Mouse (Mus musculus) kidney, embryonic 16.5 days (tissue): ENCODE measurements around the gene Tbc1d1. TPM values are rescaled to one million over a fixed set of nuclear protein-coding genes. Genes with fewer than 3 reads are reported as not detected.
A peak's percentile ranks its signal among the peaks of the same experiment; 100 is the strongest.

ENCODE experiments used
- ATAC-seq: fragments of 200-750 bp; cut with Nextera tagmentation; 2 replicates; pipeline ENCODE4 v1.8.0; 2017; ENCODE audit warnings: moderate TSS enrichment; ENCODE audit not compliant: low FRiP score, low TSS enrichment
- H3K27ac ChIP-seq: fragments of 300-500 bp; sonication (generic); 2 replicates; pipeline ENCODE4 v1.5.1; 2014; ENCODE audit warnings: low read length
- H3K27me3 ChIP-seq: fragments of 300-500 bp; sonication (generic); 2 replicates; pipeline ENCODE4 v1.6.1; 2014; ENCODE audit warnings: low read length, control low read depth, mixed read lengths; ENCODE audit not compliant: insufficient read depth
- H3K36me3 ChIP-seq: fragments of 300-500 bp; sonication (generic); 2 replicates; pipeline ENCODE4 v1.6.1; 2014; ENCODE audit warnings: low read length, control low read depth, mixed read lengths; ENCODE audit not compliant: insufficient read depth
- H3K4me1 ChIP-seq: fragments of 300-500 bp; sonication (generic); 2 replicates; pipeline ENCODE4 v1.6.1; 2014; ENCODE audit warnings: low read length, control low read depth, mixed read lengths; ENCODE audit not compliant: insufficient read depth
- H3K4me2 ChIP-seq: fragments of 300-500 bp; sonication (generic); replicated peaks from 2 replicates; pipeline ENCODE4 v1.6.1; 2014; ENCODE audit warnings: low read depth, low read length
- H3K4me3 ChIP-seq: fragments of 300-500 bp; sonication (generic); 2 replicates; pipeline ENCODE4 v1.5.1; 2014; ENCODE audit warnings: mild to moderate bottlenecking, low read length
- H3K9ac ChIP-seq: fragments of 300-500 bp; sonication (generic); replicated peaks from 2 replicates; pipeline ENCODE4 v1.6.1; 2014; ENCODE audit warnings: low read length
- H3K9me3 ChIP-seq: fragments of 300-500 bp; sonication (generic); 2 replicates; pipeline ENCODE4 v1.6.1; 2016; ENCODE audit warnings: low read length, control low read depth
- WGBS: fragments of 180-500 bp; shearing (Covaris S2); extraction: QIAGEN DNeasy Blood & Tissue Kit; methylation state at CpG from one replicate; pipeline ENCODE4 v1.1.7; 2014; 5-methylcytosine and 5-hydroxymethylcytosine counted together
- polyA plus RNA-seq: library from polyadenylated mRNA; unstranded; fragments of >200 nt; fragmentation: Nextera tagmentation; extraction: Ambion mirVana; gene quantifications from 2 replicates; pipeline ENCODE4 v1.2.1, GENCODE M21; 2015

Gene Tbc1d1
- polyA plus RNA-seq, 1 experiment from 2014 or later = 39.5 TPM

DNA sequence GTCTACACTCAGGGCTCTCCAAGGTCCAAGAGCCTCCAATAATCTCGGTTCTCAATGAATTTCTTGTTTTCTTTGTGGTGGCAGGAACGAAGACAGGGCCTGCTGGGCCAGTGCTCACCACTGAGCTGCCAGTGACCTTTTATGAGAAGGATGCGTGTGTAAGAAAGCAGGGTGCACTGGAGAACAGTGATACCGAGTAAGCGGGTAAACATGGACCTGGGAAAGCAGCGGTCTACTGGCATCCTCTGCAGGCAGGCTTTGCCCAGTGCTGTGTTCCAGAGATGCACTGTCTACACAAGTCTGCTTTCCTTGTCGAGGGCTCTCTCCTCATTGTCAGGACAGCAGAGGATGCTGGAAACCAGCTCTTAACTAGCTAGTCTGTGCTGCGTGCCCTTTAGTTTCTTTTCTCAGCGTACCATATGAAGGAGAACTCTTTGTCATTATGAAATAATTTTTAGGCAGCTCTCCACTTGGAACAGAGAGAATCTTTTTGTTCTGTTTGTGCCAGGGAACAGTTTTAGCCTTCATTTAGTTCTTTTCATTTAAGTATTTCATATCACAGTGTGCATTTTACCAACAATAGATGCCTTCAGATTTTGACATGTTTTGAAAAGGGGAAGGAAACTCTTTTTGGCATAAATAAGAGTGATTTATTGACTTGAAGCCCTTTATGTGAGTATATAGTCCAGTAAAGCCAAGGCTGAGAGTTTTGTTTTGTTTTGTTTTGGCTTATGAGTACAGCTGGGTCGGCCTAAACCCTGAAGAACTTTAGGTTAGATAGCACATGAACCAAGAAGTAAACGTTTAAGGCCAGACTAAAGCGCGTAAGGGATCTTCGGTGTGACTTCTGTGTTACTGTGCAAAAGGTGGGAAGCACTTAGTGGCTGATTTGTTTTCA lies 132.2 kb downstream of the Tbc1d1 start:
- WGBS = 79% methylated on average over 14 of the region's 14 CpGs
- Histone ChIP-seq H3K36me3 (peaks cover 12% of the 10 kb centered on the region; the same call in 1 of the 2 replicates), H3K4me2 (no peak overlapping the region), H3K27ac (peak overlapping the region; percentile 39; the same call in 1 of the 2 replicates), H3K9me3 (no peaks in the 10 kb centered on the region), H3K4me1 (peaks cover 28% of the 10 kb centered on the region), H3K9ac (no peak overlapping the region), H3K4me3 (no peak overlapping the region), H3K27me3 (no peaks in the 10 kb centered on the region)
- ATAC-seq = no peak

DNA sequence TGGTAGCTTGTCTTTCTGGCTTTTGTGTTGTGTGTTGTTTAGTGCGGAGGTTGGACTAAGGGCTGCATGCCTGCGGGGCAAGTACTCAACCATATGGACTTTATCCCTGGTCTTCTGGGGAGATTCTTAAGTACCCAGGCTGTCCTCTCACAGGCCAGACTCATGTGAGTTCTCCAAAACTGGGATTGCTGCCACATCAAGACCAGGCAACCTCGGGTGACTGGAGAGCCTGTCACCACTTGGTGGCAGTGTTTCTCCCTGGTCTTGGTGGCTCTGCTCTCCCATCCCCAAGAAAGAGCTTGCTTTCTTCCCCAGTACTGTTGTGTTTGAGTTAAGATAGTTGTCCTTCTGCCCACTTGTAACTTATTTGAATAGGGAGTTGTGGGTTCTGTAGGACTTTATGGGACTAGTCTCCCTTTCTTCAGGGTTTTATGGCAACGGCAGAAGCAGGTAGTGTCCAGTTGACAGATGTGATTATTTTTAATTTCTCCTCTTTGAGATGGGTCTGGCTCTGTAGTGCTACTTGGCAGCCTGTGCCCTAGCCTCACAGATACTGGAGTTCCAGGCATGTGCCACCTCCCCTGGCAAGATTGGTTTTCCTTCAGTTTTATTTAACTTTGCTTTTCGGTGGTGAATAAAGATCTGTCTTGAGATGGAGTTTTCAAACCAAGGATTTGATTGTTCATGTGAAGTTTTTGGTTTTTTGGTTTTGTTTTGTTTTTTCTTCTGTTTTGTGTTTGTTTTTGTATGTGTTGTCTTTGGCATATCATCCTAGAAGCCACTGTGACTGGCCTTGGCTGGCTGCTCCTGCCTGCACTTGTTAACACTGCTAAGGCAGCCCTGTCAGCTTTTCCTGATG lies 133.3 kb downstream of the Tbc1d1 start:
- peak; percentile 68 for ATAC-seq
- Histone ChIP-seq H3K27ac (peak overlapping the region; percentile 65; the same call in 1 of the 2 replicates), H3K9me3 (no peaks in the 10 kb centered on the region), H3K27me3 (no peaks in the 10 kb centered on the region), H3K9ac (peak overlapping the region; percentile 25), H3K4me3 (no peak overlapping the region), H3K4me2 (no peak overlapping the region), H3K36me3 (peaks cover 9% of the 10 kb centered on the region; the same call in 1 of the 2 replicates), H3K4me1 (peaks cover 28% of the 10 kb centered on the region)
- WGBS = 55% methylated on average over 5 of the region's 5 CpGs

GRCm38 (mm10) chr5:64290061-64290345 lies 133.9 kb downstream of the Tbc1d1 start:
- H3K27ac ChIP-seq = no peak overlapping the region; the same call in 1 of the 2 replicates

DNA sequence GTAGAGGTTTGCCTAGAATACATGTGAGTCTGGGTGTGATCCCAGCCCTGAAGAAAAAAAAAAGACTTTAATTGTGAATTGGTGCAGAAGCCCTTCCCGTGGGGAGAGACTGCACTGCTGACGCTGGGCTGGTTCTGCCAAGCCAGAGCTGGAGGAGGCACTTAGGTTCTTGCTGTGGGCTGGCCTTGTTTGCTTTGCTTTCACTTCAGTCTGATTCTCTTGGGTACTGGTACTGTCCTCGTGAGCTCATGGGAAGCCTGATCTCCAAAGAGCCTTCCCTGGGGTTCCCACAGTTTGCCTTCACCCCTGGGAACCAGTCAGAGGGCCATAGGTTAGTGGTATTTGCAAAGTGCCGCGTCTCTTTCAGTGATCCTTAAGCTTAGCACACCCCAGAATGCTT lies 135.6 kb downstream of the Tbc1d1 start:
- H3K4me1 ChIP-seq = peaks cover 28% of the 10 kb centered on the region
- H3K36me3 ChIP-seq = peaks cover 12% of the 10 kb centered on the region
- WGBS = 77% methylated on average over 5 of the region's 5 CpGs
- no peaks in the 10 kb centered on the region for H3K27me3 ChIP-seq
- H3K4me2 ChIP-seq = no peak overlapping the region
- H3K4me3 ChIP-seq = no peak overlapping the region
- no peaks in the 10 kb centered on the region for H3K9me3 ChIP-seq
- no peak for ATAC-seq
- no peak overlapping the region for H3K27ac ChIP-seq
- no peak overlapping the region for H3K9ac ChIP-seq

More at GRCm38 (mm10) chr5:64290061-64290345, 133.9 kb downstream of the Tbc1d1 start:
- no peak overlapping the region for H3K9ac ChIP-seq
- peaks cover 14% of the 10 kb centered on the region for H3K36me3 ChIP-seq
- peaks cover 28% of the 10 kb centered on the region for H3K4me1 ChIP-seq
- no peak overlapping the region for H3K4me2 ChIP-seq
- no peaks in the 10 kb centered on the region for H3K9me3 ChIP-seq
- no peak overlapping the region for H3K4me3 ChIP-seq
- 31% methylated on average over 4 of the region's 4 CpGs for WGBS
- ATAC-seq = no peak
- H3K27me3 ChIP-seq = no peaks in the 10 kb centered on the region

DNA sequence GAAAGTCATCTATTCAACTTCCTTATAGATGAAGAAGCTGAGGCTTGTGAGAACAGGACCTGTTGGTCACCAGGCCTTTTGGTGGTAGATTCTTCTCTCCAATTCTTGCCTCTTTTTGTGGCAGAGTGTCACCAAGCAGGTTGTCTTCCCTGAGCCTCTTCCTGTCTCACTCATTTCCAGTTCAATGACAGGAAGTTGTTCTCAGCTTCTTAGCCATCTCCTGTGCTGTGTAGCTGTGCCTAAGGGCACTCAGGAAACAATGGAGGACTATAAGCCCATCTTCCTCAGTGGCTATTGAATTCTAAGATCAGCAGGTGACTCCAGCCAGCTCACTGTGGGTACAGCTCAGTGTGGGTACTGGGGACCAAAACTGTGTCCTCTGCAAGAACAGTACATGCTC lies 139.5 kb downstream of the Tbc1d1 start:
- H3K27ac ChIP-seq = no peak overlapping the region
- no peak overlapping the region for H3K4me2 ChIP-seq
- H3K9me3 ChIP-seq = no peaks in the 10 kb centered on the region
- peaks cover 12% of the 10 kb centered on the region for H3K36me3 ChIP-seq
- no peak overlapping the region for H3K9ac ChIP-seq
- H3K27me3 ChIP-seq = no peaks in the 10 kb centered on the region
- H3K4me3 ChIP-seq = no peak overlapping the region
- no peak for ATAC-seq
- peaks cover 38% of the 10 kb centered on the region for H3K4me1 ChIP-seq

DNA sequence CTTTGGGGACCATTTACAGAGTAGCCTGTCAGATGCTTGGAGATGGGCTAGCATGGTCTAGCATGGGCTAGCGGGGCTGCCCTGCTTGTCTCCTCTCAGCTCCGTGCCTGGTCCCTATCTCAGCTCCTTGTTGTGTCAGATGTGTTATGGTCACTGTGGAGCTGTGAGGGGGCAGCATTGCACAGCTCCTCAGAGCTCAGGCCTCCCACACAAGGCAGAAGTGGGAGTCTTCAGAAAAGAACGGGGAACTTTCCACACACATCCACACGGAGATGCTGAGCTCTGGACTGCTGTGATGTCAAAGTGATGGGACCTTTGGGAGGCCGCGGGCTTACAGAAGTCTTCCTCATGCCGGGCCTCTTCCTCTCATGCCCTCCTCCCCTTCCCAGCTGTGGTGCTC lies 140.2 kb downstream of the Tbc1d1 start:
- peak; percentile 47 for ATAC-seq

GRCm38 (mm10) chr5:64297100-64297499 lies 141.0 kb downstream of the Tbc1d1 start:
- Histone ChIP-seq H3K36me3 (peaks cover 12% of the 10 kb centered on the region), H3K4me2 (no peak overlapping the region), H3K4me3 (no peak overlapping the region), H3K27me3 (no peaks in the 10 kb centered on the region), H3K4me1 (peaks cover 43% of the 10 kb centered on the region), H3K9me3 (no peaks in the 10 kb centered on the region), H3K9ac (no peak overlapping the region), H3K27ac (peak overlapping the region; percentile 79)
- WGBS = 81% methylated on average over 4 of the region's 4 CpGs
- no peak for ATAC-seq

More for the DNA sequence above, 140.2 kb downstream of the Tbc1d1 start:
- H3K27me3 ChIP-seq = no peaks in the 10 kb centered on the region
- H3K4me2 ChIP-seq = no peak overlapping the region
- no peak overlapping the region for H3K4me3 ChIP-seq
- H3K4me1 ChIP-seq = peaks cover 43% of the 10 kb centered on the region
- H3K9me3 ChIP-seq = no peaks in the 10 kb centered on the region
- H3K9ac ChIP-seq = no peak overlapping the region
- peaks cover 12% of the 10 kb centered on the region for H3K36me3 ChIP-seq
- peak overlapping the region; percentile 79 for H3K27ac ChIP-seq
- WGBS = 57% methylated on average over 7 of the region's 7 CpGs

DNA sequence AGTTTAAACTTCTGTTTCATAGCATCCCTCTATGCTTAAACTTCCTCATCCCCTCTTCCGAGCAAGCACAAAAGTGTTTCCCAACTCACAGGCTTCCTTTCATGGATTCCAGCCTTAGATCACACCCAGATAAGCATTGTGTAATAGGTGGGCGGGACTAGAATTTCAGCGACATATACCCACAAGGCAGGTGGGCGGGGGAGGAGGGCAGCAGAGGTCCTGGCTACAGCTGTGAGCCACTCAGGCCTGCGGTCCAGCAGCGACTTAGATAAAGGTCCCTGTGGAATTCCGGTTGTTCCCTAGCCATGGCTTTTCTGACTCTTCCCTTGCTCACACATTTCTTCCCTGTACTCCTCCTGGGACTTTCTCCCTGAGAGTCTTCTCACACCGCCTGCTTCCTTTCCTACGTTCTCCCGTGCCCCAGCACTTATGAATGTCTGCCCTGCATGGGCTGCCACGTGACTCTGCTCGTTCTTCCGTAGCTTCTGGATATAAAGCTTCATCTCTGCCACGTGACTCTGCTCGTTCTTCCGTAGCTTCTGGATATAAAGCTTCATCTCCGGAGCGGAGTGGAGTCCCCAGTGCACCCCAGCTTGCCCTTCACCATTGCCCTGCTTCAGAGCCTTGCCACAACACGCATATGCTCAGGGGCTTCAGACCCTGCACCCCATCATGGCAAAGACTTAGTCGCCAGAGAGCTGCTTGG lies 142.4 kb downstream of the Tbc1d1 start:
- WGBS = 26% methylated on average over 20 of the region's 20 CpGs
- Histone ChIP-seq H3K9ac (peak overlapping the region; percentile 15; the same call in 1 of the 2 replicates), H3K9me3 (no peaks in the 10 kb centered on the region), H3K4me1 (peaks cover 39% of the 10 kb centered on the region), H3K27ac (peak overlapping the region; percentile 79), H3K4me2 (peak overlapping the region; percentile 8; the same call in 1 of the 2 replicates), H3K27me3 (no peaks in the 10 kb centered on the region), H3K36me3 (peaks cover 12% of the 10 kb centered on the region), H3K4me3 (no peak overlapping the region)
- ATAC-seq = peak; percentile 85

DNA sequence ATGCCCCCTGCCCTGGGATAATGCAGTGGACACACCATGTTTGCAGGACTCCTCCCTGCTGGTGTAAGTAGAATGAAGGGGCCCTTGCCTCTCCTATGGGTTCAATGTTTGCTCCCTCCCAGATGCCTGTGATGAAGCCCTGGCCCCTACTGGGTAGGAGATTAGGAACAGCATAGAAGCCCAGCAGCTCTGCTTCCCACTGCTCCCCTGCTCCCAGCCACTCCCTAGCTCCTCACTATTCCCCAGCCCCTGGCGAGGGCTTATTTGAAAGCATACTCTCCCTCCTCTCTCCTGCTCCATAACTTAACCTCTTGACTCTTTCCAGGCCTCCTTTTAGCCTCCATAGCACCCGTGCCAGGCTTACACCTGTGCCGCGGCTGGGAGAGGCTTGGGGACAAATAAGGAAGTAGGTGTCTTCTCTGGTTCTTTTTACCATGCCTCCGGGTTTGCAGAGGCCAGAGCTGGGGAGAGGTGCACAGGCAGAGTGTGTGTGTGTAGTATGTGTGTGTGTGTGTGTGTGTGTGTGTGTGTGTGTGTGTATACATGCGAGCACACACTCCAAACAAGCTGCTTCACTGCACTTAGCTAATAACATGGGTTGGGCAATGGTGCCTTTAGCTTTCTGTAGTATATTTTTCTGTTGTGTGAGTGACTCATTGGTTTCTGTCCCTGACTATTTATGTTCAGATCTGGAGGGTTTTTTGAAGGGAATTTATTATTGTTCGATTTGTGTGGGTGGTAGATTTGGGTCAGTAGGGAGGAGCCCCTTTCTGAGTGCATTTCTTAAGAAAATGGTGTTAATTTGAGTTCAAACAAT lies 143.6 kb downstream of the Tbc1d1 start:
- H3K4me1 ChIP-seq = peaks cover 39% of the 10 kb centered on the region
- no peak overlapping the region for H3K4me3 ChIP-seq
- no peak overlapping the region for H3K9ac ChIP-seq
- 62% methylated on average over 7 of the region's 7 CpGs for WGBS
- H3K4me2 ChIP-seq = no peak overlapping the region
- H3K27ac ChIP-seq = peak overlapping the region; percentile 35
- H3K36me3 ChIP-seq = peaks cover 4% of the 10 kb centered on the region
- no peaks in the 10 kb centered on the region for H3K9me3 ChIP-seq
- no peak for ATAC-seq
- H3K27me3 ChIP-seq = no peaks in the 10 kb centered on the region
